Mouse (Mus musculus) E14TG2a.4 (cell line): Measurements from ENCODE around the gene Bcl2.

Experiments
- CTCF ChIP-seq: conservative IDR thresholded peaks from 2 replicates; pipeline ENCODE4 v1.5.1; 2014; ENCODE audit warnings: low read length
- POU5F1 ChIP-seq: IDR thresholded peaks from 2 replicates; pipeline ENCODE4 v1.6.1; 2014; ENCODE audit warnings: low read length, borderline replicate concordance

- TF ChIP-seq CTCF (no peak), POU5F1 (no peak)
Observed at GRCm38 (mm10) chr1:106613371-106613770, 100.7 kb downstream of the Bcl2 start.
